Mouse (Mus musculus) midbrain, embryonic 11.5 days (tissue): ENCODE measurements around the gene Zkscan16. TPM values are rescaled to one million over a fixed set of nuclear protein-coding genes. Genes with fewer than 3 reads are reported as not detected.

Experiments used
- ATAC-seq: fragments of 200-750 bp; cut with Nextera tagmentation; 2 replicates; pipeline ENCODE4 v1.8.0; 2017; ENCODE audit warnings: moderate TSS enrichment, moderate library complexity; ENCODE audit not compliant: low FRiP score
- DNase-seq: peaks from one replicate; pipeline ENCODE4 v3.0.0; 2015; ENCODE audit warnings: low spot score; ENCODE audit errors: missing footprints
- H3K27ac ChIP-seq: fragments of 300-500 bp; sonication (generic); 2 replicates; pipeline ENCODE4 v1.5.1; 2014; ENCODE audit warnings: low read depth, low read length
- H3K27me3 ChIP-seq: fragments of 300-500 bp; sonication (generic); 2 replicates; pipeline ENCODE4 v1.6.1; 2014; ENCODE audit warnings: mild to moderate bottlenecking, low read length, moderate library complexity, mixed read lengths; ENCODE audit not compliant: control insufficient read depth, insufficient read depth
- H3K36me3 ChIP-seq: fragments of 300-500 bp; sonication (generic); 2 replicates; pipeline ENCODE4 v1.6.1; 2014; ENCODE audit warnings: mild to moderate bottlenecking, low read length, moderate library complexity, mixed read lengths; ENCODE audit not compliant: control insufficient read depth, insufficient read depth
- H3K4me1 ChIP-seq: fragments of 300-500 bp; sonication (generic); 2 replicates; pipeline ENCODE4 v1.6.1; 2014; ENCODE audit warnings: low read length; ENCODE audit not compliant: control insufficient read depth, insufficient read depth
- H3K4me2 ChIP-seq: fragments of 300-500 bp; sonication (generic); 2 replicates; pipeline ENCODE4 v1.6.1; 2014; ENCODE audit warnings: mild to moderate bottlenecking, moderate library complexity
- H3K4me3 ChIP-seq: fragments of 300-500 bp; sonication (generic); 2 replicates; pipeline ENCODE4 v1.5.1; 2014; ENCODE audit warnings: low read depth, low read length
- H3K9ac ChIP-seq: fragments of 300-500 bp; sonication (generic); 2 replicates; pipeline ENCODE4 v1.6.1; 2014; ENCODE audit warnings: low read length
- H3K9me3 ChIP-seq: fragments of 300-500 bp; sonication (generic); 2 replicates; pipeline ENCODE4 v1.6.1; 2016; ENCODE audit warnings: low read length; ENCODE audit not compliant: control insufficient read depth
- WGBS: fragments of 180-500 bp; shearing (Covaris S2); extraction: QIAGEN DNeasy Blood & Tissue Kit; methylation state at CpG from one replicate; pipeline ENCODE4 v1.1.7; 2014; 5-methylcytosine and 5-hydroxymethylcytosine counted together
- polyA plus RNA-seq: library from polyadenylated mRNA; unstranded; fragments of >200 nt; fragmentation: Nextera tagmentation; extraction: Ambion mirVana; gene quantifications from 2 replicates; pipeline ENCODE4 v1.2.1, GENCODE M21; 2014

The Zkscan16 gene
- polyA plus RNA-seq, 1 experiment from 2014 or later, result 1.0 TPM

DNA sequence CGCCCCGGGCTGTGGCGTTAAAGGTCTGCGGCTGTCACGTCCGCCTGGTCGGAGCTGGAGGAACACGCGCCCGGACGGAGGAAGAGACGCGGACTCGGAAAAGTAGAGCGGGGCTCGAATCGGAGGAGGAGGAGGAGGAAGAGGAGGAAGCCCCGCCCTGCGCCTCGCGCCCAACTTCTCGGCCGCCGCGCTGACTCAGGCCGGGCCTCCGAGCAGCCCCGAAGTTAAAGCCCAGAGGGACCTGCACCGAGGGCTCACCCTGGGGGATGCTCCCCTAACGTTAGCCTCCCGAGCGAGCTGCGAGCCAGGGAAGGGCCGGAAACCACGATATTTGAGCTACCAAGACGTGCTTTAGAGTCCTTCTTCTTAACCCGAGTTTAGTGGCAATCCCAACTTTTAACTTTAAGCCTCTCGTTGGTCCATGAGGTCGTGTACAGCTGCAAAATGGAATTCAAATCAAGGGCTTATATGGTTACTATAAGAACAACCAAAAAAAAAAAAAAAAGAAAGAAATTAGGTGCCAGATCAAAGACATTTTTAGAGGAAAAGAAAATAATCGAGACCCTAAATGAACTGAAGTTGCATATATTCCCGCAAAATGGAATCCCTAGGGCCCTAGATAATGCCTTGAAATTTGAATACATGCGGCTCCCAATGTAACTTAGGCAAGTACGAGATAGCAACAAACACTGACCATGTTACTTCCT lies 30.6 kb upstream of the Zkscan16 start, which contains the start of gene Ecpas:
Gene Ecpas, minus strand, starts transcription at position 121 of the 707 bp plus-strand sequence.
- H3K4me1 ChIP-seq, result peaks cover 5% of the 10 kb centered on the region; the same call in 1 of the 2 replicates
- 4% methylated on average over 43 of the region's 43 CpGs for whole genome bisulfite sequencing
- peak; percentile 75 for ATAC-seq

DNA sequence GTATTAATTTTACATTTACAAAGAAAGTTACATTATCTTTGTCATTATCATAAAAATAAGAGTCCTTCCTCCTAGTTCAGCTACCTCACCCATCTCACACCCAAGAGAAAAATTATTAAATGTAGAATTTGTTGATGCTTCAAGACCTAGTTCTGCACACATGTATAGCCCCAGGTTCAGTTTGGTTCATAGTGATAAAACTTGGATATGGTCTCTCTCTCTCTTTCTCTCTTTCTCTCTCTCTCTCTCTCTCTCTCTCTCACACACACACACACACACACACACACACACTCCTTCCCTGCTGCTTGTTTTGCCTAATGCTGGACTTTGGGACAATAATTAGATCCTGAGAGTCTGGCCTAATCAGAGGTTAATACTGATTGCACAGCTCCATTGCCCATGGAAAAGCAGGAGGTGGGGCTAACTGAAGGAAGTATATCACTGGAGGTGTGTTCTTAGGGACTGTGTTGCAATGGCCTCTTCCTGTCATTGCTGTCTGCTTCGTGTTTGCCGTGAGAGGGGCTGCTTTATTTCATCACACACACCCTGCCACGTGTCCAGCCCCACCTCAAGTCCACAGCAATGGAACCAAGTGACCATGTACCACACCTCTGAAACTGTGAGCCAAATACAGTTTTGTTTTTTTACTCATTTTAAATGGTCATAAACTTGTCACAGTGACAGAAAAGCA lies 29.9 kb upstream of the Zkscan16 start:
- H3K9me3 ChIP-seq, result no peaks in the 10 kb centered on the region
- H3K36me3 ChIP-seq, result no peaks in the 10 kb centered on the region
- 45% methylated on average over 3 of the region's 3 CpGs for WGBS
- no peak overlapping the region for H3K4me3 ChIP-seq
- no peak overlapping the region for H3K9ac ChIP-seq
- H3K4me1 ChIP-seq, result peaks cover 5% of the 10 kb centered on the region; the same call in 1 of the 2 replicates
- no peak for ATAC-seq
- no peak for DNase-seq
- no peaks in the 10 kb centered on the region for H3K27me3 ChIP-seq
- H3K4me2 ChIP-seq, result peak overlapping the region; percentile 70; the same call in 1 of the 2 replicates
- no peak overlapping the region for H3K27ac ChIP-seq

More for the DNA sequence above, 30.6 kb upstream of the Zkscan16 start, which contains the start of gene Ecpas:
- Histone ChIP-seq H3K4me2 (peak within 1 kb of the TSS; percentile 70), H3K27me3 (no peaks in the 10 kb centered on the region), H3K4me3 (peak within 1 kb of the TSS; percentile 88), H3K9me3 (no peaks in the 10 kb centered on the region), H3K27ac (peak within 1 kb of the TSS; percentile 87), H3K9ac (peak within 1 kb of the TSS; percentile 95), H3K36me3 (no peaks in the 10 kb centered on the region)
- DNase-seq, result no peak

DNA sequence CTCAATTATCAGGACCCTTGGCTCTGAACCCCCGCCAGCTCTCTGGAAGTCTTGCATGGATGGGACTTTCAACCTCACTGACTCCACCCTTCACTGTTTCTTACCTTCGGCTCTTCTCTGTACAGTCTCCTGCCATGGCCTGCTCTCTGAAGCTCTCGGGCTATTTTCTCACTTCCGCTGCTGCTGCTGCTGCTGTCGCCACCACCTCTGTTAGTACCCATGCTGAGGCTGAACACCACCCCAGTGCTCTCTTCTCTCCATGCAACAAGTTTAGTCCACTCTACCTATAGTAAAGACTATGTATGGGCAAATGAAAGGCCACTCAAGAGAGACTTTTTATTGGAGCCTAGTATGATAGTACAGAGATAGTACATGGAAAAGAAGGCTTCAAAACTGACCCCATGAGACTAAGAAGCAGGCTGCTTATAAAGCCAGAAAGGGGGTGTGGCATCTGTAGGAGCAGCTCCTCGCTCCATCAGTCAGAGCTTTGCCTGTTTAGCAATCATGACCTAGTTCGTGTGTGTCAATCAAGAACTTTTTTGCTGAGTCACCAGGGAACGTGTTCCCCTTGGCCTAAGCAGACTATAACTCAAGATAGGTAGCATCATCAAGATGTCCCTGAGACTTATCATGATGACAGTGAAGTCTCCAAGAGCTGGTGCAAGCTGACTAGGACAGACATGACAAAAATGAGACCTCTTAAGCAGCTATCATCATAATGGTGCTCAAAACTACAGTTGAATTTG lies 28.2 kb upstream of the Zkscan16 start:
- WGBS, result 77% methylated on average over 8 of the region's 8 CpGs
- no peak for DNase-seq
- Histone ChIP-seq H3K9ac (no peak overlapping the region), H3K4me2 (no peak overlapping the region), H3K4me1 (peaks cover 4% of the 10 kb centered on the region; the same call in 1 of the 2 replicates), H3K4me3 (no peak overlapping the region), H3K9me3 (no peaks in the 10 kb centered on the region), H3K27me3 (no peaks in the 10 kb centered on the region), H3K36me3 (no peaks in the 10 kb centered on the region), H3K27ac (no peak overlapping the region)
- no peak for ATAC-seq

DNA sequence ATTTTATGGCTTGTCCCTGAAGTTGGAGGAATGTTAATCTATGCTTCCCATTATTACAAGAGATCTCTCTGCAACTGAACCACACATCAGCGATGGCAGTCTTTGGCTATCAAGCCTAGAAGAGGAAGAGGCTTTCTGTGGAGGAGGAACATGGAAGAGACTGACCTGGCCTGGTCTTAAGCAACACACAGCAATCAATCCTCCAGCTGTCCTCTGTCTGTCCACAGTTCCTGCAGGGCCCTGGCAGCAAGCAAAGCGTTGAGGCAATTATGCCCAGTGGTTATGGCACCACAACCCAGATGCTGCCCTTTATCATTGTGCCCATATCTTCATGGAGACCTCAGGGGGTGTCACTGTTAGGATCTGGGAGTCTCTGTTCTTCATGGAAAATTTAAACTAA lies 19.5 kb upstream of the Zkscan16 start:
- Histone ChIP-seq H3K4me3 (no peak overlapping the region), H3K4me1 (no peaks in the 10 kb centered on the region), H3K4me2 (no peak overlapping the region), H3K27ac (no peak overlapping the region), H3K36me3 (no peaks in the 10 kb centered on the region), H3K27me3 (no peaks in the 10 kb centered on the region), H3K9ac (no peak overlapping the region), H3K9me3 (no peaks in the 10 kb centered on the region; the same call in 1 of the 2 replicates)
- no peak for DNase-seq
- WGBS, result 87% methylated on average over 2 of the region's 2 CpGs
- ATAC-seq, result no peak

DNA sequence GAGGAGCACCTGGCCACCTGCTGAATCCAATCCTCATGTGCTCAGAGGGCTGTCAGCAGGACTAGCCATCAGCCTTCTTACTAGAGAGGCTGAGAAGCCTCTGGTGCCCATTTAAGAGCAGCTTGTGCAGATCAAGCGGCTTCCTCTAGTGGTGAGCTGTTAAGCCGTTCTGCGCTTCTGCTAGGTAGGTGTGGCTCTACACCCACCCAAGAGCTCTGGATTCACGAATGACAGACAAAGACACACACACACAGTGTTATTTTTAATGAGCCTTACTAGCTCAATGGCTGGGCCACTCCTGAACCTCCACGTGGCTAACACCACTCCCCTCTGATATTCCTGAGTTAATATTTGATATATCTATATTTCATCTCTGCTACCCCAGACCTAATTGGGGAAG lies 17.8 kb upstream of the Zkscan16 start:
- no peak for DNase-seq
- H3K4me2 ChIP-seq, result no peak overlapping the region
- ATAC-seq, result no peak
- H3K27ac ChIP-seq, result no peak overlapping the region
- H3K4me1 ChIP-seq, result no peaks in the 10 kb centered on the region
- no peaks in the 10 kb centered on the region for H3K27me3 ChIP-seq
- H3K4me3 ChIP-seq, result no peak overlapping the region
- no peak overlapping the region for H3K9ac ChIP-seq
- WGBS, result 46% methylated on average over 5 of the region's 5 CpGs
- H3K36me3 ChIP-seq, result no peaks in the 10 kb centered on the region
- H3K9me3 ChIP-seq, result no peaks in the 10 kb centered on the region; the same call in 1 of the 2 replicates

DNA sequence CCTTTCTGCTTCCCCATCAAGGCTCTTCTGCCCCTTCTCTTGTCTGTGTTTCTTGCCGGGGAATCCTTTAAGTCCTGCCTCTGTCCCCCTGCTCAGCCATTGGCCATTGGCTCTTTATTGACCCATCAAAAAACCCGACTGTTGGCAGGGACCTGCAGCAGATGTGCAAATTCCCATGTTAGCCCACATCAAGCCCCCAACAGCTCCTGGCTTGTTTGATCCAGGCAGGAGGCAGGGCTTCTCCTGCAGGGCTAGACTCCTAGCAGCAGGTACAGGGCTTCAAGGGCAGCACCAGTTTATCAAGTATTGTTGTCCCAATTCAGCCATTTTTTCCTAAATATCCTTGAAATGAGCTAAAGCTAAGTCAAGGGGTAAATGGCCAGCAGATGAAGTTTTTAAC lies 17.3 kb upstream of the Zkscan16 start:
- Histone ChIP-seq H3K9me3 (no peaks in the 10 kb centered on the region; the same call in 1 of the 2 replicates), H3K27ac (no peak overlapping the region), H3K9ac (no peak overlapping the region), H3K4me3 (no peak overlapping the region), H3K4me1 (no peaks in the 10 kb centered on the region), H3K4me2 (no peak overlapping the region), H3K36me3 (no peaks in the 10 kb centered on the region), H3K27me3 (no peaks in the 10 kb centered on the region)
- WGBS, result 33% methylated on average over 2 of the region's 2 CpGs
- no peak for ATAC-seq
- no peak for DNase-seq

DNA sequence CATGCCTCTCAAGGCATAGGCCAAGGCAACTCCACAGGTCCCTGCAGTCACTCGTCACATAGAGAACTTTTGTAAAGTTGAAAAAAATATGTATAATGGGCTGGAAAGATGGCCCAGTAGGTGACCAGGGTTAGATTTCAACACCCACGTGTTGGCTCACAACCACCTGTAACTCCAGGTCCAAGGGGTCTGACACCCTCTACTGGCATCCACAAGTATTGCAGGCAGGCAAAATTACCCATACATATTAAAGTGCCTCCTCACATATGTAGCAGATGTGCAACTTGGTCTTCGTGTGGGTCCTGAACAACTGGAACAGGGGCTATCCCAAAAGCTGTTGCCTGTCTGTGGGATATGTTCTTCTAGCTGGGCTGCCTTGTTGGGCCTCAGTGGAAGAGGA lies 15.8 kb upstream of the Zkscan16 start:
- Histone ChIP-seq H3K27me3 (no peaks in the 10 kb centered on the region), H3K9me3 (no peaks in the 10 kb centered on the region; the same call in 1 of the 2 replicates), H3K36me3 (no peaks in the 10 kb centered on the region), H3K9ac (no peak overlapping the region), H3K4me3 (no peak overlapping the region), H3K4me1 (no peaks in the 10 kb centered on the region), H3K4me2 (no peak overlapping the region), H3K27ac (no peak overlapping the region)
- ATAC-seq (no peak), DNase-seq (no peak)
- WGBS, result 67% methylated on average over 3 of the region's 3 CpGs

DNA sequence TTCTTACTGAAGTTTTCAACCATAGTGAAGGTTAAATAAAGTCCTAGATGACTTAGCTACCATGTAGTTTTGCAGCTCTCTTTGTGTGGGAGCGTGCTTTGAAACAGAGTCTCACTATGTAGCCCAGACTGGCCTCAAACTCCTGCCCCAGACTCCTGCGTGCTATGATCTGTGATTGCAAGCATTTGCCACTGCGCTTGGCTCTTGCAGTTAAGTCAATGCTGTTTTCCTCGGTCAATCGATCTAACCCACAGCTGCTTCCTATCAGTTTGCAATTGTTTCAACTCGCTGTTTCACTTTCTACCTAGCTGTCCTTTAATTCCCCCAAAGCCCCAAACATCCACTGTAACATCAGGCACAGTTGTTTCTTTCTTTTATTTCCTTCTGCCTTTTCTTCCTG lies 10.9 kb upstream of the Zkscan16 start:
- Histone ChIP-seq H3K27ac (no peak overlapping the region), H3K4me2 (no peak overlapping the region), H3K36me3 (no peaks in the 10 kb centered on the region)

More for the DNA sequence above, 10.9 kb upstream of the Zkscan16 start:
- 88% methylated on average over 6 of the region's 6 CpGs for WGBS
- no peak overlapping the region for H3K9ac ChIP-seq
- no peaks in the 10 kb centered on the region for H3K4me1 ChIP-seq
- H3K4me3 ChIP-seq, result no peak overlapping the region
- DNase-seq (no peak), ATAC-seq (no peak)
- H3K9me3 ChIP-seq, result no peaks in the 10 kb centered on the region
- no peaks in the 10 kb centered on the region for H3K27me3 ChIP-seq
